Mouse (Mus musculus) stomach, postnatal 0 days (tissue): ENCODE measurements at regions not wholly inside any gene's neighbourhood (a gene's known extent, or its start where the extent isn't known, plus 50 kb on each side); places are given as distances from the start of the nearest gene placed in this dataset.

Source experiments
- ATAC-seq: fragments of 200-750 bp; cut with Nextera tagmentation; 2 replicates; pipeline ENCODE4 v1.8.0; 2017; ENCODE audit not compliant: low FRiP score, low TSS enrichment
- DNase-seq: peaks from one replicate; pipeline ENCODE4 v3.0.0-alpha.2; 2016; ENCODE audit warnings: low spot score
- H3K27ac ChIP-seq: fragments of 300-500 bp; sonication (generic); replicated peaks from 2 replicates; pipeline ENCODE4 v1.5.1; 2014; ENCODE audit warnings: mild to moderate bottlenecking, control low read depth
- H3K27me3 ChIP-seq: fragments of 300-500 bp; sonication (generic); 2 replicates; pipeline ENCODE4 v1.6.1; 2014; ENCODE audit warnings: low read length; ENCODE audit not compliant: control insufficient read depth, insufficient read depth
- H3K36me3 ChIP-seq: fragments of 300-500 bp; sonication (generic); 2 replicates; pipeline ENCODE4 v1.6.1; 2014; ENCODE audit warnings: low read length, mixed read lengths; ENCODE audit not compliant: control insufficient read depth, insufficient read depth
- H3K4me1 ChIP-seq: fragments of 300-500 bp; sonication (generic); replicated peaks from 2 replicates; pipeline ENCODE4 v1.6.1; 2014; ENCODE audit warnings: antibody characterized with exemption; ENCODE audit not compliant: control insufficient read depth, insufficient read depth
- H3K4me2 ChIP-seq: fragments of 300-500 bp; sonication (generic); replicated peaks from 2 replicates; pipeline ENCODE4 v1.6.1; 2014; ENCODE audit warnings: low read depth, mild to moderate bottlenecking, control low read depth, moderate library complexity
- H3K4me3 ChIP-seq: fragments of 300-500 bp; sonication (generic); 2 replicates; pipeline ENCODE4 v1.5.1; 2014; ENCODE audit warnings: low read depth, low read length, control low read depth
- H3K9ac ChIP-seq: fragments of 300-500 bp; sonication (generic); 2 replicates; pipeline ENCODE4 v1.6.1; 2014; ENCODE audit warnings: mild to moderate bottlenecking, low read length, control low read depth, mixed read lengths
- H3K9me3 ChIP-seq: fragments of 300-500 bp; sonication (generic); 2 replicates; pipeline ENCODE4 v1.6.1; 2016; ENCODE audit warnings: low read length; ENCODE audit not compliant: control insufficient read depth
- CTCF ChIP-seq: IDR thresholded peaks from 2 replicates; pipeline ENCODE4 v1.5.1; 2016; ENCODE audit warnings: antibody characterized with exemption, low read depth, mild to moderate bottlenecking, moderate library complexity
- EP300 ChIP-seq: optimal IDR thresholded peaks from 2 replicates; pipeline ENCODE3; 2016; ENCODE audit warnings: antibody characterized with exemption
- WGBS: fragments of 180-500 bp; shearing (Covaris S2); extraction: QIAGEN DNeasy Blood & Tissue Kit; methylation state at CpG from one replicate; pipeline ENCODE4 v1.1.7; 2014; 5-methylcytosine and 5-hydroxymethylcytosine counted together

DNA sequence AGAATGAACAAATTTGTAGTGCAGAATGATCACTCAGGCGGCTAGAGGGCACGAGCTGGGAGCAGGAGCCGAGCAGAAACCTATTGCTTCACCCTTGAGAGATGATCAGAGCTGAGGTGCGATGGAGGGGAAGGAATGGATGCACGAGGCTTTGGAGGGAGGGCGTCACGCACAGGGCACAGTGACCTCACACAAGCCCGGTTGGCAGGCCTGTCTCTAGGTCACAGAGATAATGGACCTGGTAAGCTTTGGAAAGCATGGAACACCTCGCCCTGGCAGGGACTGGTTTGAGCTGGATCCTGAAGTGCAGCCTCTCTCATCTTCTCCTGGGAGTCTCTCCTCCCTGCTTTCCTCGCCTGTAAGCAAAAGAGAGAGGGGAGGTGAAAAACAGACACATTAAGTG lies 273.4 kb upstream of the Zmiz1 start:
- WGBS: 56% methylated on average over 10 of the region's 10 CpGs
- no peak overlapping the region; the same call in 1 of the 2 replicates for H3K27ac ChIP-seq

DNA sequence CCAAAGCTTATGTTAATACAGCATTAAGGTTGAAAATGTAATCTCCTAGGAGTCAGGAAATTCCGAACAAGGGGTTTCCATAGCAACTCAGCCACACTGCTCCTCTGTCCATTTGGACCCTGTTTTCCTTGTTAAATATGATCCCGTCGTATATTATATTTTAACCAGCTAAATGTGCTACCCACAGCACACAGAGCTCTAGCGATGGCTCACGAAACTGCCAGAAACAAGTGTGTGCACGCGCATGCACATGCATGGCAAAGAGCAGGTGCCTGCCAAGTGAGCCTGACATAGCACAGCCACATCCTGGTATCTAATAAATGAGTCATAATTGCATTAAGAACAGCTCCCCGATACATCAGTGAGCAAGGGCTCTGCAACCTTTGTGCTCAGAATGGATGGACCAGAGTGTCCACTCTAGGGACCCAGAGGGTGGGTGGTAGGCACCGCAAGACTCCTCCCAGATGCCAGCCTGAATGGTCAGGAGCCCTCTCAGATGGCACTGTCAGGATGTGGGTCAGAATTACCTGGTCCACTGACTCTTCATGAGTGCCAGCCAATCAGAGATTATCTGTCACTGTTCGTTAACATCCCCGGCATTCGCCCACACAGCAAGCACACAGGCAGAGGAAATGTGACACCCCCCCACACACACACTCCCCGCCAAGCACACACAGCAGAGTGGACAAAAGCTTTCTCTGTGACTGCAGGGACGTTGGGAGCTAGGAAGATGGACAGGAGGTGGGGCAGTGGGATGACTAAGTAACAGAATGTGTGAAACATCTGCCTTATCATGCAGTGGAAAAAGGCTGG lies 272.8 kb upstream of the Zmiz1 start:
- no peaks in the 10 kb centered on the region for H3K36me3 ChIP-seq
- H3K27me3 ChIP-seq: no peaks in the 10 kb centered on the region
- 0 out of 2 replicates have a peak, but pooled peaks have one; percentile 10 for ATAC-seq
- no peak overlapping the region for H3K4me3 ChIP-seq
- DNase-seq: no peak
- no peak overlapping the region for H3K4me2 ChIP-seq
- peak overlapping the region; percentile 61 for H3K27ac ChIP-seq
- H3K9ac ChIP-seq: no peak overlapping the region
- no peaks in the 10 kb centered on the region for H3K9me3 ChIP-seq
- H3K4me1 ChIP-seq: no peaks in the 10 kb centered on the region; the same call in 1 of the 2 replicates
- no peak for TF ChIP-seq EP300
- 33% methylated on average over 14 of the region's 14 CpGs for WGBS

More for the DNA sequence above, 273.4 kb upstream of the Zmiz1 start:
- no peak for DNase-seq
- Histone ChIP-seq H3K4me3 (no peak overlapping the region), H3K4me1 (no peaks in the 10 kb centered on the region; the same call in 1 of the 2 replicates), H3K9me3 (no peaks in the 10 kb centered on the region), H3K27me3 (no peaks in the 10 kb centered on the region), H3K4me2 (no peak overlapping the region), H3K9ac (no peak overlapping the region), H3K36me3 (no peaks in the 10 kb centered on the region)
- no peak for ATAC-seq
- TF ChIP-seq CTCF: 0 out of 2 replicates have a peak, but pooled peaks have one; percentile 1
- TF ChIP-seq EP300: no peak

DNA sequence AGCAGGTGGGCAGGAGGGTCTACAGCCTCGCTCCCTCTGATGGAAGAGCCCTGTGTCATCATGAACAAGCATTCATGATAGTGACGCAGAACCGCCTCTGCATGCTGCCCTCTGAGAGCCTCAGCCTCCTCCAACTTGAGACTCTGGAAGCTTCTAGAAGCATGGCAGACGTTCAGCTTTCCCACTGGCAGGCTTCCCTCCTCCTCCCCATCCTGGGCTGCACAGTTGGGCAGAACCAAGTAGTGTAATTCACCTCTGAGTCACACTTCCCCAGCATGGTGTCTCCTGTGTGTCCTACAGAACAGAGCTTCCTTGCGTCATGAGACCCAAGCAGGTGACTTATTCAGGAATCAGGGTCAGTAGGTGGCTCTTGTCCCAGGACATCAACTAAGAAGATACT lies 271.3 kb upstream of the Zmiz1 start:
- no peak overlapping the region for H3K4me3 ChIP-seq
- DNase-seq (no peak), ATAC-seq (no peak)
- H3K4me2 ChIP-seq: no peak overlapping the region
- H3K9ac ChIP-seq: no peak overlapping the region
- H3K36me3 ChIP-seq: no peaks in the 10 kb centered on the region
- H3K27me3 ChIP-seq: no peaks in the 10 kb centered on the region
- 85% methylated on average over 5 of the region's 5 CpGs for WGBS
- TF ChIP-seq EP300 (no peak), CTCF (no peak)
- H3K9me3 ChIP-seq: no peaks in the 10 kb centered on the region
- H3K4me1 ChIP-seq: no peaks in the 10 kb centered on the region; the same call in 1 of the 2 replicates
- no peak overlapping the region for H3K27ac ChIP-seq

DNA sequence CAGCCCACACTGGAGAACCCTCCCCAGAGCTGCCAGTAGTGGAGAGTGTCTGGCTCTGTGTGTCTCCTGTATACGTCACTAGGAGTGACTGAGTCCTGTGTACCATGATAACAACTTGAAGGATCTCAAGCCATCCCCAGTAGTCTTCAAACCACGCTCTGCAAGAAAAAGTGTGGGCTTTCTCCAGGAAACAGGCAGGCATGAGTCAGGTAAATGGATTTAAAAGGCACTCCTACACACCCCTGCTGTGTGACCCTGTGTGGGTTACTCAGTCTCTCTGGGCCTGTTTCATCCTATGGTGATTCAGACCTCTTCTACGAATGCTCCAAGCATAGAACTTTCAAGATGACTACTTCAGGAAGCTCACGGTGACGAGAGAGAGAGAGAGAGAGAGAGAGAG lies 269.7 kb upstream of the Zmiz1 start:
- Histone ChIP-seq H3K27me3 (no peaks in the 10 kb centered on the region), H3K9me3 (no peaks in the 10 kb centered on the region), H3K4me1 (no peaks in the 10 kb centered on the region; the same call in 1 of the 2 replicates), H3K4me2 (no peak overlapping the region), H3K4me3 (no peak overlapping the region), H3K36me3 (no peaks in the 10 kb centered on the region), H3K27ac (no peak overlapping the region), H3K9ac (no peak overlapping the region)
- 96% methylated on average over 5 of the region's 5 CpGs for WGBS
- DNase-seq: no peak
- ATAC-seq: no peak
- no peak for TF ChIP-seq EP300
- no peak for TF ChIP-seq CTCF

DNA sequence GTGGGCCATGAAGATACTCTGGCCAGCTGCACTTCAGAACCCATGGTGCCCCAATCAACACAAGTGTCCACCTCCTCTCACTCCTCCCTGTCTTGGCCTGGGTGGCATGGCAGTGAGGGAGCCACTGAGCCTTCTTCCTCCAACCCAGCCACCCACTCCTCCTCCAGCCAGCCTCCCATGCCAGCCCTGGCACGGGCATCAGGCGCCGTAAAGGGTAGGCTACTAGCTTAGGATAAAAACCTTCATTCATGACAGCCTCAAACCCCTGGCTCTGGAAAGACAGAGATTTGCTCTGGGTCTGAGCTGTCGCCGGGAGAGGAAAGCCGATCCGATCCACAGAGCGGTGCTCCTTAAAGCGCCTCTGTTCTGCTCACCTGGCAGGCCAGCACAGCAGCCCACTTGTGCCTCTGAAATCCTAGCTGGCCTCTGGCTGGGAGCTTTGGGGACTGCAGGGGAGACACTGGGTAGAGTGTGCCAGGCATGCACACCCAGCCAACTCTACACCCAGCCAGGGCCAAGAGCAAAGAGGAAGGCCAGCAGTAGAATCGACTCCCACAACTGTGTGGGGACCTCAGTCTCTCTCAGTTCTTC lies 268.2 kb upstream of the Zmiz1 start:
- H3K4me3 ChIP-seq: no peak overlapping the region
- no peak overlapping the region for H3K27ac ChIP-seq
- no peak overlapping the region for H3K4me2 ChIP-seq
- ATAC-seq (no peak), DNase-seq (no peak)
- TF ChIP-seq EP300: no peak
- no peak for TF ChIP-seq CTCF
- no peaks in the 10 kb centered on the region; the same call in 1 of the 2 replicates for H3K4me1 ChIP-seq
- H3K9me3 ChIP-seq: no peaks in the 10 kb centered on the region
- H3K27me3 ChIP-seq: no peaks in the 10 kb centered on the region
- H3K36me3 ChIP-seq: no peaks in the 10 kb centered on the region
- WGBS: 81% methylated on average over 10 of the region's 10 CpGs
- no peak overlapping the region for H3K9ac ChIP-seq

DNA sequence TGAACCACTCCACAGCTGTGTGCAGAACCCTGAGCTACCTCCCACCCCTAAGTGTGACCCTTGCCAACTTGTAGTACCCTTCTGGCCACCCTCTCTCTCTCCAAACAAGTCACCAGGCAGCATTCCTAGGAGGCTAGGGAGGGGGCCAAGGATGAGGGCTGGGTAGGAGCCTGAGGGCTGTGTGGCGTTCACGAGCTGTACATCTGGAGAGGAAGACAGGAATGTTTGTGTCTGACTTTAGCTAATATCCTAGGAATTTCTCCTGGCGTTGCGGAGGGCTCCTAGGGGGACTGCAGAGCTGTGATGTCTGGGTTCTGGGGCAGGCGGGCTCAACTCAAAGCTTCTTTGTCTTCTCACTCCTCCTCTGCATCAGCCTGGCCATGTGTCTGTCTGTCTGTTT lies 262.2 kb upstream of the Zmiz1 start:
- 0 out of 2 replicates have a peak overlapping the region, but pooled peaks have one; percentile 3 for H3K27ac ChIP-seq
- no peaks in the 10 kb centered on the region for H3K9me3 ChIP-seq
- H3K4me3 ChIP-seq: no peak overlapping the region
- DNase-seq (no peak), ATAC-seq (peak; percentile 36)
- H3K36me3 ChIP-seq: no peaks in the 10 kb centered on the region
- no peak overlapping the region for H3K9ac ChIP-seq
- no peaks in the 10 kb centered on the region for H3K27me3 ChIP-seq
- peaks cover 6% of the 10 kb centered on the region; the same call in 1 of the 2 replicates for H3K4me1 ChIP-seq
- TF ChIP-seq EP300 (no peak), CTCF (no peak)
- WGBS: 28% methylated on average over 5 of the region's 5 CpGs
- H3K4me2 ChIP-seq: no peak overlapping the region
